Mouse (Mus musculus) heart, adult 8-10 months (tissue): ENCODE data around the gene Gria1. TPM values are rescaled to one million over a fixed set of nuclear protein-coding genes. Genes with fewer than 3 reads are reported as not detected.

Source experiments
- DNase-seq: peaks from one replicate; pipeline ENCODE4 v3.0.0; 2022; ENCODE audit warnings: low spot score
- total RNA-seq, 4 experiments: library from RNA; stranded (reverse); gene quantifications; 2 replicates each; pipeline ENCODE4 v1.2.4; 2022

Gene Gria1
- total RNA-seq, 4 experiments from 2014 or later: 0.06 to 0.28 (median 0.22) TPM

GRCm38 (mm10) chr11:57051666-57052562 is 40.7 kb downstream of the Gria1 start:
- peak; percentile 28 for DNase-seq

- no peak for DNase-seq
These were observed 51.3 kb downstream of the Gria1 start for GRCm38 (mm10) chr11:57062441-57062840.

- no peak for DNase-seq
These were observed 59.2 kb downstream of the Gria1 start for GRCm38 (mm10) chr11:57070196-57070901.

- no peak for DNase-seq
These were observed 61.0 kb downstream of the Gria1 start for GRCm38 (mm10) chr11:57072171-57072570.

- DNase-seq: no peak
These were observed 68.2 kb downstream of the Gria1 start for GRCm38 (mm10) chr11:57079423-57079822.

GRCm38 (mm10) chr11:57089527-57089926 is 78.3 kb downstream of the Gria1 start:
- DNase-seq: peak; percentile 21

GRCm38 (mm10) chr11:57090705-57091104 is 79.5 kb downstream of the Gria1 start:
- DNase-seq: no peak

- DNase-seq: no peak
These were observed 80.2 kb downstream of the Gria1 start for GRCm38 (mm10) chr11:57091276-57091914.

- DNase-seq: no peak
These were observed 89.3 kb downstream of the Gria1 start for GRCm38 (mm10) chr11:57100491-57100890.

- DNase-seq: no peak
These were observed 92.6 kb downstream of the Gria1 start for GRCm38 (mm10) chr11:57103751-57104254.

- DNase-seq: no peak
These were observed 94.5 kb downstream of the Gria1 start for GRCm38 (mm10) chr11:57105683-57106082.

GRCm38 (mm10) chr11:57112386-57112785 is 101.2 kb downstream of the Gria1 start:
- DNase-seq: peak; percentile 12

- no peak for DNase-seq
These were observed 103.2 kb downstream of the Gria1 start for GRCm38 (mm10) chr11:57114410-57114809.

- DNase-seq: no peak
These were observed 115.9 kb downstream of the Gria1 start for GRCm38 (mm10) chr11:57127066-57127465.

GRCm38 (mm10) chr11:57140162-57140780 is 129.1 kb downstream of the Gria1 start:
- DNase-seq: no peak

- no peak for DNase-seq
These were observed 132.5 kb downstream of the Gria1 start for GRCm38 (mm10) chr11:57143681-57144080.

- DNase-seq: no peak
These were observed 134.0 kb downstream of the Gria1 start for GRCm38 (mm10) chr11:57145192-57145591.

- DNase-seq: no peak
These were observed 134.5 kb downstream of the Gria1 start for GRCm38 (mm10) chr11:57145704-57146103.

GRCm38 (mm10) chr11:57151674-57152073 is 140.5 kb downstream of the Gria1 start:
- no peak for DNase-seq

GRCm38 (mm10) chr11:57154998-57155397 is 143.8 kb downstream of the Gria1 start:
- no peak for DNase-seq

GRCm38 (mm10) chr11:57159412-57159811 is 148.2 kb downstream of the Gria1 start:
- no peak for DNase-seq

GRCm38 (mm10) chr11:57160076-57160475 is 148.9 kb downstream of the Gria1 start:
- DNase-seq: no peak
